Mouse (Mus musculus): Measurements from ENCODE around the gene Ermap. TPM values are rescaled to one million over a fixed set of nuclear protein-coding genes. Genes with fewer than 3 reads are reported as not detected.

The Ermap gene
- total and polyA plus RNA-seq, 2 experiments = 0.09 TPM; not detected in 1

DNA sequence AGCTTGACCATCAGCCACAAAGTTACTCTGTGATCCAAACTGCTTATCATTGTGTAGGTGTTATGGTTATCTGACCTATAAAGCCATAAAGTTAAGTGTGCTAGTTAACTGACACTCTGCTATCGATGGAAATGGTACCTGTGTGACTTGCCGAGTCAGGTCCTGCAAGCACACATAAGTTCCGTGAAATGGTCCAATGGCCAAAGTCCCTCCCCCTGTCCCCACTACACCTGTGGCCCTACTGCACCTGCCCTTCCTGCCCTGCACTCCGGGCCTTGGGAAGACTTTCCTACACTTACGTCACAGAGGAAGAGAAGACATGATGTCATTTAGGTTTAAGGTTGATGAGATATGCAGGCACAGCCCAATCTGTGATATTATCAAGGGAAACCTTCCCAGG, 42.5 kb downstream of the Ermap start:
- Histone ChIP-seq H3K79me2 (ENCODE audit: control insufficient read depth, insufficient read depth, low read length) (no peaks in the 10 kb centered on the region), H3K9ac (ENCODE audit: low read depth, low read length) (no peak overlapping the region), H3K4me1 (ENCODE audit: control insufficient read depth, insufficient read depth, low read length) (no peaks in the 10 kb centered on the region), H3K27me3 (ENCODE audit: control insufficient read depth, insufficient read depth, low read length) (no peaks in the 10 kb centered on the region), H3K36me3 (ENCODE audit: control insufficient read depth, insufficient read depth, low read length) (no peaks in the 10 kb centered on the region), H3K27ac (replicated peaks; ENCODE audit: insufficient read depth, low read depth, low read length) (no peak overlapping the region), H3K4me3 (ENCODE audit: insufficient read depth, low read depth, low read length) (no peak overlapping the region)
- no peak for DNase-seq (ENCODE audit: extremely low read depth, low read depth, low spot score)
- TF ChIP-seq CTCF (IDR thresholded peaks at IDR 0.05; ENCODE audit: low read depth, low read length) = no peak
- no peak for TF ChIP-seq POLR2A (IDR thresholded peaks at IDR 0.05; ENCODE audit: extremely low read depth, insufficient read depth, low read length)
- 85% methylated on average over 5 of the region's 5 CpGs for WGBS

DNA sequence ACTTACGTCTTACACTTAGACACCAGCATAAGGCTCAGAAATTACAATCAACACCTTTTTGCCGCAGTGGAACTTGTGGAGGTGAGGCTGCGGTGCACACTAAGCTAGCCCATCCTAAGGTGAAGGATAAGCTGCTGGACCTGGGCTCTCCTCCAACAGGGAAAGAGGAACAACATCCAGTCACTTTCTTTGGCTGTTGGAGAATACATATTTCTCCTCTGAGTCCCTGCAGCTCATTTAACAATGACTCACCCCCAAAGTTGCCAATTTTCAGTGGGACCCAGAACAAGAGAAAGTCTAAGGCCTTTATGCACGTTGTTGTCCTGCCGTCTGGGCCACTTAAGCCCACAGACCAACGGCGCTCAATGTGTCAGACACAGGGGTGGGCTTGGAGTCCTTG, 43.0 kb downstream of the Ermap start:
- Histone ChIP-seq H3K36me3 (ENCODE audit: control insufficient read depth, insufficient read depth, low read length) (no peaks in the 10 kb centered on the region), H3K4me3 (ENCODE audit: insufficient read depth, low read depth, low read length) (no peak overlapping the region), H3K4me1 (ENCODE audit: control insufficient read depth, insufficient read depth, low read length) (no peaks in the 10 kb centered on the region), H3K27me3 (ENCODE audit: control insufficient read depth, insufficient read depth, low read length) (no peaks in the 10 kb centered on the region), H3K9ac (ENCODE audit: low read depth, low read length) (no peak overlapping the region), H3K79me2 (ENCODE audit: control insufficient read depth, insufficient read depth, low read length) (no peaks in the 10 kb centered on the region), H3K27ac (replicated peaks; ENCODE audit: insufficient read depth, low read depth, low read length) (no peak overlapping the region)
- no peak for TF ChIP-seq POLR2A (IDR thresholded peaks at IDR 0.05; ENCODE audit: extremely low read depth, insufficient read depth, low read length)
- no peak for TF ChIP-seq CTCF (IDR thresholded peaks at IDR 0.05; ENCODE audit: low read depth, low read length)
- WGBS = 88% methylated on average over 7 of the region's 7 CpGs
- DNase-seq (ENCODE audit: extremely low read depth, low read depth, low spot score) = no peak

DNA sequence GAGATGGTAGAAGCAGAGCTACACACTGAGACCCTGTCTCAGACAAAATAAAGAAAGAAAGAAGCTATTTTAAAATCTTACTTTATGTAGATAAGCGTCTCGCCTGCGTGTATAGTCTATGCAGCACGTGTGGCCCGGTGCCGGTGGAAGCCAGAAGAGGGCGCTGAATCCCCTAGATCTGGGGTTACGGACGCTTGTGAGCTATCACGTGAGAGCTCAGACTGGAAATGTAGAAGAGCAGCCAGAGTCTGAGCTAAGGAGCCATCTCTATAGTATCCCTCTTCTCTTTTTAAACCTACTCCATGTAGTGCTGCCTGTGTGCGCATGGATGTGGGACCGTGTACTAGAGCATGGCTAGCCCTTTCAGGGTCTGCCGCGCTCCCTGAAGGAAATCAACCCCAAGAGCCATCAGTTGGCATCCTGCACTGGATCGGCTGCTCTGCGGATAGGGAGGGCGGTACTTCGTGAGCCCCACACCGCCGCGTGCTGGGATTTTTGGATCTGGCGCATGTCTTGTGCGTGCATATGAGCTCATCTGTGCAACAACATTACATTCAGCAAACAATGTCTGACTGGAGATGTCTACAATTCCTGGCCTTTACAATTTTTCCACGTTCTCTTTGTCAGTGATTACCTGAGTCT, 47.5 kb downstream of the Ermap start:
- no peak overlapping the region for H3K27ac ChIP-seq (replicated peaks; ENCODE audit: insufficient read depth, low read depth, low read length)
- no peaks in the 10 kb centered on the region for H3K36me3 ChIP-seq (ENCODE audit: control insufficient read depth, insufficient read depth, low read length)
- H3K4me1 ChIP-seq (ENCODE audit: control insufficient read depth, insufficient read depth, low read length) = peaks cover 3% of the 10 kb centered on the region; the same call in 1 of the 2 replicates
- DNase-seq (ENCODE audit: extremely low read depth, low read depth, low spot score) = peak; percentile 40
- no peak overlapping the region for H3K9ac ChIP-seq (ENCODE audit: low read depth, low read length)
- no peaks in the 10 kb centered on the region for H3K79me2 ChIP-seq (ENCODE audit: control insufficient read depth, insufficient read depth, low read length)
- H3K27me3 ChIP-seq (ENCODE audit: control insufficient read depth, insufficient read depth, low read length) = no peaks in the 10 kb centered on the region
- 34% methylated on average over 24 of the region's 24 CpGs for WGBS
- TF ChIP-seq CTCF (IDR thresholded peaks at IDR 0.05; ENCODE audit: low read depth, low read length) (peak; percentile 68), POLR2A (IDR thresholded peaks at IDR 0.05; ENCODE audit: extremely low read depth, insufficient read depth, low read length) (no peak)
- H3K4me3 ChIP-seq (ENCODE audit: insufficient read depth, low read depth, low read length) = no peak overlapping the region

DNA sequence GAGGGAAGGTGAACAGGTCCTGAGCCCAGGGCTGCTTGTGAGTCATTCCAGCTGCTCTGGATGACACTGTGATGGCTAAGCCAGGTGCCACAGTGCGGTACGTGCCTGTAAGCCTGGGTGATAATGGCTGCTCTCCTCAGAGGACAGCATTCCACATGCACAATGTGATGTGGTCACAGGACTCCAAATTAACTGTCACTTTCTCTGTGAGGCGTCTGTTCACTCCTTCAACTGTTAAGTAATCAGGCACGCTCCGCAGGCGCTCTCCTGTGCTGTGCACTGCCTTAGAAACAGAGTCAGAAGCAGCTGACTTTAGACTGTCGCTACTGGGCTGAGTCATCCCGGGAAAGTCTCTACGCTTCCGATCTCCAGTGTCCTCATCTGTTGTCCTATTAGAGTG, 48.6 kb downstream of the Ermap start:
- H3K27ac ChIP-seq (replicated peaks; ENCODE audit: insufficient read depth, low read depth, low read length) = no peak overlapping the region
- no peak for DNase-seq (ENCODE audit: extremely low read depth, low read depth, low spot score)
- no peak for TF ChIP-seq POLR2A (IDR thresholded peaks at IDR 0.05; ENCODE audit: extremely low read depth, insufficient read depth, low read length)
- H3K4me3 ChIP-seq (ENCODE audit: insufficient read depth, low read depth, low read length) = no peak overlapping the region
- peaks cover 3% of the 10 kb centered on the region; the same call in 1 of the 2 replicates for H3K36me3 ChIP-seq (ENCODE audit: control insufficient read depth, insufficient read depth, low read length)
- peaks cover 3% of the 10 kb centered on the region; the same call in 1 of the 2 replicates for H3K4me1 ChIP-seq (ENCODE audit: control insufficient read depth, insufficient read depth, low read length)
- no peak overlapping the region for H3K9ac ChIP-seq (ENCODE audit: low read depth, low read length)
- H3K27me3 ChIP-seq (ENCODE audit: control insufficient read depth, insufficient read depth, low read length) = no peaks in the 10 kb centered on the region
- WGBS = 82% methylated on average over 10 of the region's 10 CpGs
- H3K79me2 ChIP-seq (ENCODE audit: control insufficient read depth, insufficient read depth, low read length) = no peaks in the 10 kb centered on the region

DNA sequence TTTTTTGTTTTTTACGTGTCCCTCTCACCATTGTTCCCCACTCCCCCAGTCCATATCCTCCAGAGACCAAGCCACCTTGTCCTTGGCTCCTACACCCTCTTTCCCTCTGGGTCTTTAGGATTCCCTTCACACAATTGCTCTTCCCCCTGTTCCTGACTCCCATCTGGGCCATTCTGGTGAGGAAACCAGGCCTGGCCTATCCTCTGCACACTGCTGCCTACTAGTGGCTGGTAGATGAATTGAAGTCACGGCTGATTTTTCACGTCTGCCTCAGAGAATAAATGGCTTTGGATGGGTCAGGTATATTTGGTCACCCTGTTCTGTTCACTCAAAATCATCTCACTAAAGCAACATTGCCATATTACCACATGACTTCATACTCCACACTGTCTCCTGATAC, 49.7 kb downstream of the Ermap start:
- peak; percentile 42 for DNase-seq (ENCODE audit: extremely low read depth, low read depth, low spot score)
- peak; percentile 94 for TF ChIP-seq CTCF (IDR thresholded peaks at IDR 0.05; ENCODE audit: low read depth, low read length)
- no peak for TF ChIP-seq POLR2A (IDR thresholded peaks at IDR 0.05; ENCODE audit: extremely low read depth, insufficient read depth, low read length)

DNA sequence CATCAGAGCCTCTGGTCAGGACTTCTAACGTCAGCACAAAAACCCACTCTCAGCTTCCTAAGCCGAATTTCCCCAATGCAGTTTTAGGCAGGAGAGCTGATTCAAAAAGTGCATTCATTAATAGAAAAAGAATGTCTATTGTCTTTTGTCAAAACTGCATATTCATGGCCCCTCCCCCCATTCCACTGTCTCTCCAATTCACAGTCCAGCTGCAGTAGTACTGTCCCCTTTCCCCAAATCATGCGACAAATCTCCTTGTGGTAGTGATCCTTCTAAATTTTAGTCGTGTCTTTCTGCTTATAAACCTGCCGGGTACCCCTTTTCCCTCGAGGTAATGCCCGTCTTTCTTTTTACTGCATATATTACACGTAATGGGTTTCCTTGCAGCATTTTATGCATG, 51.0 kb downstream of the Ermap start:
- Histone ChIP-seq H3K27ac (replicated peaks; ENCODE audit: insufficient read depth, low read depth, low read length) (no peak overlapping the region), H3K4me1 (ENCODE audit: control insufficient read depth, insufficient read depth, low read length) (peaks cover 3% of the 10 kb centered on the region; the same call in 1 of the 2 replicates), H3K27me3 (ENCODE audit: control insufficient read depth, insufficient read depth, low read length) (no peaks in the 10 kb centered on the region), H3K9ac (ENCODE audit: low read depth, low read length) (no peak overlapping the region), H3K36me3 (ENCODE audit: control insufficient read depth, insufficient read depth, low read length) (peaks cover 6% of the 10 kb centered on the region; the same call in 1 of the 2 replicates), H3K4me3 (ENCODE audit: insufficient read depth, low read depth, low read length) (no peak overlapping the region), H3K79me2 (ENCODE audit: control insufficient read depth, insufficient read depth, low read length) (no peaks in the 10 kb centered on the region)
- DNase-seq (ENCODE audit: extremely low read depth, low read depth, low spot score) = no peak
- TF ChIP-seq POLR2A (IDR thresholded peaks at IDR 0.05; ENCODE audit: extremely low read depth, insufficient read depth, low read length) (no peak), CTCF (IDR thresholded peaks at IDR 0.05; ENCODE audit: low read depth, low read length) (no peak)
- WGBS = 72% methylated on average over 8 of the region's 8 CpGs

More for the DNA sequence above, 49.7 kb downstream of the Ermap start:
- Histone ChIP-seq H3K4me1 (ENCODE audit: control insufficient read depth, insufficient read depth, low read length) (peaks cover 3% of the 10 kb centered on the region; the same call in 1 of the 2 replicates), H3K27ac (replicated peaks; ENCODE audit: insufficient read depth, low read depth, low read length) (no peak overlapping the region), H3K79me2 (ENCODE audit: control insufficient read depth, insufficient read depth, low read length) (no peaks in the 10 kb centered on the region), H3K4me3 (ENCODE audit: insufficient read depth, low read depth, low read length) (no peak overlapping the region), H3K9ac (ENCODE audit: low read depth, low read length) (no peak overlapping the region), H3K36me3 (ENCODE audit: control insufficient read depth, insufficient read depth, low read length) (peaks cover 6% of the 10 kb centered on the region; the same call in 1 of the 2 replicates), H3K27me3 (ENCODE audit: control insufficient read depth, insufficient read depth, low read length) (no peaks in the 10 kb centered on the region)
- 51% methylated on average over 3 of the region's 3 CpGs for WGBS
